Mouse (Mus musculus): Measurements from ENCODE around the gene Gadl1. TPM values are rescaled to one million over a fixed set of nuclear protein-coding genes. Genes with fewer than 3 reads are reported as not detected.
A peak's percentile ranks its signal among the peaks of the same experiment; 100 is the strongest.

Gene Gadl1
- polyA plus RNA-seq, 1 experiment from 2014 or later = 0.19 TPM

DNA sequence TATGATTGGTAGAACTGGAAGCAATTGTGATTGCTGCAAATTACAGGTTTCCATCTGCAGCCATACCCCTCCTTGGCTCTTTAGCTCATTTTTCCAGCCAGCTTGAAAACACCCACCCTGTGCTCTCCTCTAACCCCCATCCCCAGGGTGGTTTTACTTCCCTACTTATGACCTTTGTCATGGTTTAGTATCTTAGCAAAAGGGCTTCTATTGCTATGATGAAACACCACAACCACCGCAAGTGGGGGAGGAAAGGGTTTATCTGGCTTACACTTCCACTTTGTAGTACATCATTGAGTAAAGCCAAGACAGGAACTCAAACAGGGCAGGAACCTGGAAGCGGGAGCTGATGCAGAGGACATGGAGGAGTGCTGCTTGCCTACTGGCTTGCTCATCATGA, 168.2 kb downstream of the Gadl1 start:
- no peak overlapping the region for H3K9ac ChIP-seq (ENCODE audit: low read length)
- H3K27me3 ChIP-seq (ENCODE audit: control insufficient read depth, insufficient read depth, low read length) = no peaks in the 10 kb centered on the region
- H3K36me3 ChIP-seq (ENCODE audit: control insufficient read depth, insufficient read depth, low read length) = no peaks in the 10 kb centered on the region
- H3K4me1 ChIP-seq (replicated peaks; ENCODE audit: control insufficient read depth, insufficient read depth, low read length) = no peaks in the 10 kb centered on the region
- ATAC-seq (replicated peaks; ENCODE audit: low FRiP score) (no peak), DNase-seq (ENCODE audit: low spot score) (no peak)
- H3K27ac ChIP-seq (ENCODE audit: low read depth, low read length) = no peak overlapping the region
- 99% methylated on average over 2 of the region's 2 CpGs for WGBS
- H3K9me3 ChIP-seq (ENCODE audit: control insufficient read depth, low read length) = no peaks in the 10 kb centered on the region
- H3K4me3 ChIP-seq (ENCODE audit: low read depth, low read length) = no peak overlapping the region
- no peak overlapping the region for H3K4me2 ChIP-seq (ENCODE audit: low read depth, low read length, severe bottlenecking)

DNA sequence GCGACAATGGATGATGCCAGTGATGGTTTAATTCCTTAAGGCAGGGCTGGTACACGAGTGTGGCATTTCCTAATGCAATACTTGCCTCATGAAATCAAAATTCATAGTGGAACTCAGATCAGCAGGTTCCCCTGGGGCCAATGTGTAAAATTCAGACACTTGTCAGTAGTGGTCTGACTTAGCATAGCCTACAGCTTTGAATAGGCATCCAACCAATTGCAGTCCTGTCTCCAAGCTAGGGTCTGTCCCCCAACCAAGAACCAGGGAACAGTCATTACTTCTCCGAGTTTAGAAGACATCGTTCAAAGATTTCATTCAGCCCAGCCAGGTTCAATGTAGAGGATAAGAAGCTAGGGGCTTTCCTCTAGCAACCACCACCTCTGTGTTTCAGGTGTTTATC, 172.5 kb downstream of the Gadl1 start:
- no peak overlapping the region for H3K9ac ChIP-seq (ENCODE audit: low read length)
- no peaks in the 10 kb centered on the region for H3K4me1 ChIP-seq (replicated peaks; ENCODE audit: control insufficient read depth, insufficient read depth, low read length)
- DNase-seq (ENCODE audit: low spot score) (no peak), ATAC-seq (replicated peaks; ENCODE audit: low FRiP score) (no peak)
- H3K9me3 ChIP-seq (ENCODE audit: control insufficient read depth, low read length) = no peaks in the 10 kb centered on the region
- WGBS = 82% methylated on average over 4 of the region's 4 CpGs
- no peaks in the 10 kb centered on the region for H3K36me3 ChIP-seq (ENCODE audit: control insufficient read depth, insufficient read depth, low read length)
- no peak overlapping the region for H3K27ac ChIP-seq (ENCODE audit: low read depth, low read length)
- H3K4me3 ChIP-seq (ENCODE audit: low read depth, low read length) = no peak overlapping the region
- no peak overlapping the region for H3K4me2 ChIP-seq (ENCODE audit: low read depth, low read length, severe bottlenecking)
- no peaks in the 10 kb centered on the region for H3K27me3 ChIP-seq (ENCODE audit: control insufficient read depth, insufficient read depth, low read length)

DNA sequence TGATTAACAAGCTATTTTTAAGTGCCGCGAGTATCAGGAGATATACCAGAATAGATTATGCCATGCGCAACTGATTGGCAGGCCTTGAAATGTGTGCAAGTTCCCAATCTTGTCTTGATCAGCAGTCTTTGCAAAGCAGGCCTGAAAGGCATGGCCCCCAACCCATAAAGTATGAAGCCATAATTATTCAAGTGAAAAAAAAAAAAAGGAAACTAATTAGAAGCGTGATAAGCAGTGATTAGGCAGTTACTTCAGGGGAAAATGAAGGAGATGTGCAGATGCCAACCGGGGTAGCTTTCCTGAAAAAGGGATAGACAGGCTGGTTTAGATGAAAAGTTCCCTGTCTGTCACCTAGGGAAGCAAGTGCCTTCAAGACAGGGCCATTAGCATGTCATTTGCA, 174.0 kb downstream of the Gadl1 start:
- no peak overlapping the region for H3K4me3 ChIP-seq (ENCODE audit: low read depth, low read length)
- H3K9me3 ChIP-seq (ENCODE audit: control insufficient read depth, low read length) = no peaks in the 10 kb centered on the region
- H3K27ac ChIP-seq (ENCODE audit: low read depth, low read length) = no peak overlapping the region
- DNase-seq (ENCODE audit: low spot score) (no peak), ATAC-seq (replicated peaks; ENCODE audit: low FRiP score) (no peak)
- no peaks in the 10 kb centered on the region for H3K27me3 ChIP-seq (ENCODE audit: control insufficient read depth, insufficient read depth, low read length)
- no peak overlapping the region for H3K4me2 ChIP-seq (ENCODE audit: low read depth, low read length, severe bottlenecking)
- no peaks in the 10 kb centered on the region for H3K36me3 ChIP-seq (ENCODE audit: control insufficient read depth, insufficient read depth, low read length)
- H3K4me1 ChIP-seq (replicated peaks; ENCODE audit: control insufficient read depth, insufficient read depth, low read length) = no peaks in the 10 kb centered on the region
- H3K9ac ChIP-seq (ENCODE audit: low read length) = no peak overlapping the region
- 79% methylated on average over 5 of the region's 5 CpGs for WGBS

DNA sequence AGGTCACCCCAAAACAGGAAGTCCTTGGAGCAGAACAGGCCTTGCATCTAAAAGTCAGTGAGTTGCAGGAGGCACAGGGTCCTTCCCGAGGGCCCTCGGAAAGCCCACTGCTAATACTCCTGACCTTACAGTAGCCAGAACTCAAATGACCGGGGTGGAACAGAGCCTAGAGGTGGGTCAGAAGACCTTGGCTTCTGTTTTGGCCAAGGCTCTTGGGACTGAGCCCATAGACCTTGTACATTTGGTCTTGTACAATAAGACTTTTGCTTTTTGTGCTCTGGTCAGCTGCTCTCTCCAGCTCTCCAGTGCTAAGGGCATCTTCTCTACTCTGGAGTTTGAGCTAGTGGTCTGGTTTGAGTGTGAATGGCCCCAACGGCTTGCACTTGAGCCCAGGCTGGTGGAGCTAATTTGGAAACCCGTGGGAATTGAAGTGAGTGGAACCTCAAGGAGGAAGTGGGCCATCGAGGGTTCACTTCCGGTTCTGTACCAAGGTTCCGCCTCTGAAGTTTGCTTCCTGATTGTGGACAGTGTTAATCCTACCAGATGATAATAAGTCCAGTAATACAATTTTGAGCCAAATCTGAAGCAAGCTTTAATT, 174.6 kb downstream of the Gadl1 start:
- no peak overlapping the region for H3K4me3 ChIP-seq (ENCODE audit: low read depth, low read length)
- H3K27me3 ChIP-seq (ENCODE audit: control insufficient read depth, insufficient read depth, low read length) = no peaks in the 10 kb centered on the region
- no peak for ATAC-seq (replicated peaks; ENCODE audit: low FRiP score)
- H3K27ac ChIP-seq (ENCODE audit: low read depth, low read length) = no peak overlapping the region
- H3K4me1 ChIP-seq (replicated peaks; ENCODE audit: control insufficient read depth, insufficient read depth, low read length) = no peaks in the 10 kb centered on the region
- 94% methylated on average over 8 of the region's 8 CpGs for WGBS
- H3K9ac ChIP-seq (ENCODE audit: low read length) = no peak overlapping the region
- no peaks in the 10 kb centered on the region for H3K36me3 ChIP-seq (ENCODE audit: control insufficient read depth, insufficient read depth, low read length)
- DNase-seq (ENCODE audit: low spot score) = no peak
- no peak overlapping the region for H3K4me2 ChIP-seq (ENCODE audit: low read depth, low read length, severe bottlenecking)
- no peaks in the 10 kb centered on the region for H3K9me3 ChIP-seq (ENCODE audit: control insufficient read depth, low read length)

DNA sequence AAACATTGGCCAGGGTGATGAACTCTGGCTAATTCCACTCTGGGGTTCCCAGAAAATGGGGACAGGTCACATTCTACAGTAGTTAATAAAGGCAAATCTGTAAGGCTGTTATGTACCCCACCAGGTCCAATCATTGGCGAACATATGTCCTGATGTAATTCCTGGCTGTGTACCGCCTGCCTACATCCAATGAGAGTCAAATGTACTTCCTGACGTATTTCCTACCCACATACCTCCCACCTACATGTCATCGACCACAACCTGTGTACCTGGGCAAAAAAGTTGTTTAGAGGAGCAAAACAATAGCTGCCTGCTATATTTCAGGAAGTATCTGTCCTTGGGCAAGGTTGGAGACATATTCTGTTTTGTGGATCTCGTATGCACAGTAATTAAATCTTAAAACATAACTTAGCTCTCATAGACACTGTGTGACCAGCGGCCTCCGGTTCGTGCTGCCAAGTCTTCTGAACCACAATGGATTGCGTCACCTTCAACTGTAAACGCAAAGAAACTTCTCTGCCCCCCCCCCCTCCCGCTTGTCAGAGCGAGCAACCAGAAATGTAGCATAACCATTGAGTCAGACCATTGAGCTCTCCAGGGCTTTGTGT, 175.2 kb downstream of the Gadl1 start:
- 93% methylated on average over 12 of the region's 12 CpGs for WGBS
- Histone ChIP-seq H3K27me3 (ENCODE audit: control insufficient read depth, insufficient read depth, low read length) (no peaks in the 10 kb centered on the region), H3K4me1 (replicated peaks; ENCODE audit: control insufficient read depth, insufficient read depth, low read length) (no peaks in the 10 kb centered on the region), H3K36me3 (ENCODE audit: control insufficient read depth, insufficient read depth, low read length) (no peaks in the 10 kb centered on the region), H3K9me3 (ENCODE audit: control insufficient read depth, low read length) (no peaks in the 10 kb centered on the region), H3K27ac (ENCODE audit: low read depth, low read length) (no peak overlapping the region), H3K4me2 (ENCODE audit: low read depth, low read length, severe bottlenecking) (no peak overlapping the region), H3K9ac (ENCODE audit: low read length) (no peak overlapping the region), H3K4me3 (ENCODE audit: low read depth, low read length) (no peak overlapping the region)
- ATAC-seq (replicated peaks; ENCODE audit: low FRiP score) (no peak), DNase-seq (ENCODE audit: low spot score) (no peak)

DNA sequence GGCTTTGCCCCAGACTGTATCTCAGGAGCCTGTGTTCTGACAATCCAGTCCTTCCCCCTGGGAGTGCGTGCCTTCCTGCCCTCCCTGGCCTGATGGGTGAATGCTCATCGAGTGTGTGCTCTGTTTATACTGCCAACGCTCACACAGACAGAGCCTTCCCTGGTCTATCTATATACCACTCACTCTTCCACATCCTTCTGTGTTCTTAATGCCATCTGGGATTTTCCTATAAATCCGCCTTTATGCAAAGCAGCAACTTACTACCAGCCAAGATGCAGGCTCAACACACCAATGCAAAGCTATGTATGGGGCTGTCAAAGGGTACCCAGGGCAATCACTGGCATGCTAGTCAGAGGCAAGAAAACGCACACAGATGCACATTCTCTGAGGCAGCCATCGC, 176.7 kb downstream of the Gadl1 start:
- Histone ChIP-seq H3K27ac (ENCODE audit: low read depth, low read length) (no peak overlapping the region), H3K9me3 (ENCODE audit: control insufficient read depth, low read length) (no peaks in the 10 kb centered on the region), H3K9ac (ENCODE audit: low read length) (no peak overlapping the region), H3K27me3 (ENCODE audit: control insufficient read depth, insufficient read depth, low read length) (no peaks in the 10 kb centered on the region), H3K4me2 (ENCODE audit: low read depth, low read length, severe bottlenecking) (no peak overlapping the region), H3K36me3 (ENCODE audit: control insufficient read depth, insufficient read depth, low read length) (no peaks in the 10 kb centered on the region), H3K4me1 (replicated peaks; ENCODE audit: control insufficient read depth, insufficient read depth, low read length) (no peaks in the 10 kb centered on the region), H3K4me3 (ENCODE audit: low read depth, low read length) (no peak overlapping the region)
- WGBS = 89% methylated on average over 6 of the region's 6 CpGs
- no peak for DNase-seq (ENCODE audit: low spot score)
- no peak for ATAC-seq (replicated peaks; ENCODE audit: low FRiP score)

DNA sequence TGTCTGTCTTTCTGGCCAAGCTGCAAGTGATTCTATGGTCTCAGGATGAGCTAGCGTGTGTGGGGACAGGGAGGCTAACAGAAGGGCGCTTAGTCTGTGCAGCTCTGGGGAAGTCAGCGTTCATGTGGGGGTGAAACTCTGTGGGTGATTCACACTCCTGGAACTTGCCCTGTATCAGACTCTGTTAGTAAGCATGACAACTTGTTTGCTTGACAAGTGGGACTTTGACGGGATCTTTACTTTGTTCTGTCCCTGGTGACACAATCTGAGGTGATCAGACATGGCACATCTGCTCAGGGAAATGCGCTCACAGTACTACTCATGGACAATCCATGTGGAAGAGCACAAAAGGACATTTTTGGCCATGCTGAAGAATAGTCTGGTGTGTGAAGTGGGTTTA, 178.0 kb downstream of the Gadl1 start:
- no peaks in the 10 kb centered on the region for H3K9me3 ChIP-seq (ENCODE audit: control insufficient read depth, low read length)
- H3K4me1 ChIP-seq (replicated peaks; ENCODE audit: control insufficient read depth, insufficient read depth, low read length) = no peaks in the 10 kb centered on the region
- 92% methylated on average over 5 of the region's 5 CpGs for WGBS
- H3K4me3 ChIP-seq (ENCODE audit: low read depth, low read length) = no peak overlapping the region
- no peak overlapping the region for H3K27ac ChIP-seq (ENCODE audit: low read depth, low read length)
- no peaks in the 10 kb centered on the region for H3K27me3 ChIP-seq (ENCODE audit: control insufficient read depth, insufficient read depth, low read length)
- no peak for DNase-seq (ENCODE audit: low spot score)
- ATAC-seq (replicated peaks; ENCODE audit: low FRiP score) = no peak
- H3K36me3 ChIP-seq (ENCODE audit: control insufficient read depth, insufficient read depth, low read length) = no peaks in the 10 kb centered on the region
- H3K4me2 ChIP-seq (ENCODE audit: low read depth, low read length, severe bottlenecking) = no peak overlapping the region
- no peak overlapping the region for H3K9ac ChIP-seq (ENCODE audit: low read length)

DNA sequence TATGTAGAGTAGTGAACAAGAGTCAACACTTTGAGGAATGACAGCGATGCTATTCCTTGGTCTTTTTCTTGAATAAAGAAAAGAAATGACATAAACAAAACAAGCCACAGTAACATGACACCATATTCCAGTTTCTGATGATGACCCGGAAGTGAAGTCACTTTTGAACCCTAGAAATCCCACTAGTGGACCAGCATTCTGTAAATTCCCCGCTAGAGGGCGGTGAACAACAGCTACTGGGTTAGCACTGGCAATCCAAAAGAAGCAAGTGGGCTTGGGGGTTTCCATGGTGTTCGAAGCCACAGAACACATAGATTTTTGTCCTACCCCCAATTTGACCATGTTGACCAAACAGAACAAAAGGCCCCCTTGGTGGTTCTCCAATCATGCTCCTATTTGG, 178.6 kb downstream of the Gadl1 start:
- no peaks in the 10 kb centered on the region for H3K4me1 ChIP-seq (replicated peaks; ENCODE audit: control insufficient read depth, insufficient read depth, low read length)
- H3K4me3 ChIP-seq (ENCODE audit: low read depth, low read length) = no peak overlapping the region
- H3K36me3 ChIP-seq (ENCODE audit: control insufficient read depth, insufficient read depth, low read length) = no peaks in the 10 kb centered on the region
- ATAC-seq (replicated peaks; ENCODE audit: low FRiP score) (no peak), DNase-seq (ENCODE audit: low spot score) (peak; percentile 75)
- no peak overlapping the region for H3K9ac ChIP-seq (ENCODE audit: low read length)
- 39% methylated on average over 5 of the region's 5 CpGs for WGBS
- no peaks in the 10 kb centered on the region for H3K9me3 ChIP-seq (ENCODE audit: control insufficient read depth, low read length)
- no peak overlapping the region for H3K4me2 ChIP-seq (ENCODE audit: low read depth, low read length, severe bottlenecking)
- no peaks in the 10 kb centered on the region for H3K27me3 ChIP-seq (ENCODE audit: control insufficient read depth, insufficient read depth, low read length)
- no peak overlapping the region for H3K27ac ChIP-seq (ENCODE audit: low read depth, low read length)

DNA sequence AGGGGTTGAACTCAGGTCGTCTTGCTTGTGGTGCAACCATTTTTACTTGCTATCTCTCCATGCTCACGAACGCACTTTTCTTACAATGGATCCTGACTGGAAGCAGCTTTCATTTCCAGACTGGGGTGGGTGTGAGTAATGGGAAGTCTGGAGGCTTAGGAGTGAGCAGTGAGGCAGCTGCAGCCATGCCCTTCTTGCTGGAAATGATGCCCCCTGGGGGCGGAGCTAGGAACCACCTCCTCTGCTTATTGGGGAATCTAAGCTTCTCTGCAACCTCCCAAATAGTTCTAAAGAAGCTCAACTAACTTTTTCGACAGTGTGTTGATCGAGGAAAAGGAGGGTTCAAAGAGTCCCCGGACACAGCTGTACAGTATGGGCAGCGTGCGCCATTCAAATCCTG, 179.7 kb downstream of the Gadl1 start:
- Histone ChIP-seq H3K27me3 (ENCODE audit: control insufficient read depth, insufficient read depth, low read length) (no peaks in the 10 kb centered on the region), H3K27ac (ENCODE audit: low read depth, low read length) (no peak overlapping the region), H3K36me3 (ENCODE audit: control insufficient read depth, insufficient read depth, low read length) (no peaks in the 10 kb centered on the region), H3K9ac (ENCODE audit: low read length) (no peak overlapping the region), H3K9me3 (ENCODE audit: control insufficient read depth, low read length) (no peaks in the 10 kb centered on the region), H3K4me2 (ENCODE audit: low read depth, low read length, severe bottlenecking) (no peak overlapping the region), H3K4me3 (ENCODE audit: low read depth, low read length) (no peak overlapping the region), H3K4me1 (replicated peaks; ENCODE audit: control insufficient read depth, insufficient read depth, low read length) (no peaks in the 10 kb centered on the region)
- DNase-seq (ENCODE audit: low spot score) = no peak
- WGBS = 87% methylated on average over 9 of the region's 9 CpGs
- ATAC-seq (replicated peaks; ENCODE audit: low FRiP score) = no peak

Measured in forebrain, embryonic 11.5 days (tissue).